Mouse (Mus musculus): ENCODE data around the gene Sec24d.

The Sec24d gene

GRCm38 (mm10) chr3:123298283-123298682 lies 31.0 kb downstream of the Sec24d start:
- no peak for DNase-seq (ENCODE audit: low spot score)

DNA sequence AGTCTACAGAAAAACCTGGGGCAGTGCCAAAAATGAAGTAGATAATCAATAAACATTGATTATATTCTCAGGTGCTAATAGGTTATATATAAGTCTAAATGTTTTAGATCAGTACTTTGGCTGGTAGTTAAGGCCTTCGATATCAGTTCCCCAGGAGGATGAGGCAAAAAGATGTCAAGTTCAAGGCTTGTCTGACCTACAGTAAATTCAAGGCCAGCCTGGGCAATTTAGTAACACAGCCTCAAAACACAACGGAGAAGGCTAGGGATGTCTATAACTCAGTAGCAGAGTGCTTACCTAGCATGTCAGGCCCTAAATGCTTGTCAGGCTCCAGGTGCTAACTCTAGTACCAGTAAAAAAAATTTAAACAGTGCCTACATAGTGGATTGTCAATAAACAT lies 34.3 kb downstream of the Sec24d start:
- no peak for DNase-seq (ENCODE audit: low spot score)

DNA sequence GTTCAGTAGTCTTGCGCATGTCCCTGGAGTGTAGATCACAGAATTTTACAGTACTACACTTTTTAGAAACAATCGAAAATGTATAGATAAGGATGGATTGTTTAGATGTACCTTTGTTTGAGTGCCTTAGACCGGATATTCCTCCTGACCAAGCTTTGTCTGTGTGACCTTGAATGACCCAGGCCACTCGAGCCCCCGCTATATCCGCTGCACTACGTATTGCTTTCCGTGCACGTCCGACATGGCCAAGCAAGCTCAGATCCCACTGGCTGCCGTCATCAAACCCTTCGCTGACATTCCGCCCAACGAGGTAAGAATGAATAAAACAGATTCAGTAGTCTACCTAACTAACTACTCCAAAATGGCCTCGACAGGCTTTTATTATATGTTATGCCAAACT lies 38.4 kb downstream of the Sec24d start:
- no peak for DNase-seq (ENCODE audit: low spot score)

DNA sequence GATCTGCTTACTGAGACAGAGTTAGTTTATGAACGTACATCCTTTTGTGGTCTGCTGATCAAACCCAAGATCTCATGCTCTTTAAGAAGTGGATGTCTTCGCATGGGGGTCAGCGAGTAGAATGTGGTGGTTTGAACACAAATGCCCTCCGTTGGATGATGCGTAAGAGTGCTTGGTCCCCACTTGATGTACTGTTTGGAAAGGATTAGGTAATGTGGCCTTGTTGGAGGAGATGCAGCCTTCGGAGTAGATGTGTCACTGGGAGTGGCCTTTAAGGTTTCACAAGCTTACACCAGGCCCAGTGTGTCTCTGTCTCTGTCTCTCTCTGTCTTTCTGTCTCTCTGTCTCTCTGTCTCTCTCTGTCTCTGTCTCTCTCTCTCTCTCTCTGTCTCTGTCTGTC lies 40.2 kb downstream of the Sec24d start:
- DNase-seq (ENCODE audit: low spot score): no peak

GRCm38 (mm10) chr3:123309141-123309540 lies 41.9 kb downstream of the Sec24d start:
- no peak for DNase-seq (ENCODE audit: low spot score)

DNA sequence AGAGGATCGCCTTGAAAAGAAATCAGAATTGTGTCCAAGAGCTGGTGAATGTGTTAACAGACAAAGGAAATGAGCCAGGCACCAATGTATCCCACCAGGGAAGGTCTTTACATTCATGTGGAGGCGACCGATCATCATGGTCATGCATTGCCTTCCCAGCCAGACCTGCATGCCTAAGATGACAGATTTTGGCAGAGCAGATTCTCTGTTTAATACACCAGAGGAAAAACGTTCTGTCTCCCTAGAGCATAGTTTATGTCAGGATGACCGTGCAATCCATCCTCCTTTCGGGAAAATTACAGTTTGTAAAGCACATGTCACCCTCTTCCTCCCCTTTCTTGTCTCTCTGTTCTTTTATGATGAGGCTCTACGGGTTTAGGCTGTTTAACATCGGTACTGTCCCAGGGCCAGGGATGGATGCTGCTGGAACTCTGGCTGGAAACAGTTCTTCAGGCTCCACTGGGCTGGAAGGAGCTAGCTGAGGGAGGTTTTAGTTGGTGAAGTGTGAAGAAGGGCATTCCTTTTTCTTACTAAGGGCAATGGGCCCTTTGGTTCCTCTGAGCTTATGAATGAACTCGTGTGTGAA lies 45.3 kb downstream of the Sec24d start:
- DNase-seq (ENCODE audit: low spot score): no peak

DNA sequence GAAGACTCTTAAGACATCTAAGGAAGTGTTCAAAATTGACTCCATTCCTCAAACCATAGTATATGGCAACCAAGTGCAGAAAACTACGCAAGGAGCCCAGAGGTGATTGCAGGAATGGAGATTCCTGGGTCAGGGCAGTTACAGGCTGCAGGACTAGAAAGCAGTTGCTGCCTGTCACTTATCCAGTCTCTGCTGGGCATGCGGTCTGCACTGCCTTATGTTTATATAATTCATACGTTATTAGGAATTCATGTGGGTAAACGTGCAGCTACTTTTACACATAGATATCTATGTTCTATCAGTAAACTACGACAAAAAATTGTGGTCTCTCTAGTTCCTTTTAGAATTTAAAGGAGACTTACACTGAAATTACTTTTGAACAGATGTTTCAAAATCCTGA lies 46.2 kb downstream of the Sec24d start:
- DNase-seq (ENCODE audit: low spot score): no peak

DNA sequence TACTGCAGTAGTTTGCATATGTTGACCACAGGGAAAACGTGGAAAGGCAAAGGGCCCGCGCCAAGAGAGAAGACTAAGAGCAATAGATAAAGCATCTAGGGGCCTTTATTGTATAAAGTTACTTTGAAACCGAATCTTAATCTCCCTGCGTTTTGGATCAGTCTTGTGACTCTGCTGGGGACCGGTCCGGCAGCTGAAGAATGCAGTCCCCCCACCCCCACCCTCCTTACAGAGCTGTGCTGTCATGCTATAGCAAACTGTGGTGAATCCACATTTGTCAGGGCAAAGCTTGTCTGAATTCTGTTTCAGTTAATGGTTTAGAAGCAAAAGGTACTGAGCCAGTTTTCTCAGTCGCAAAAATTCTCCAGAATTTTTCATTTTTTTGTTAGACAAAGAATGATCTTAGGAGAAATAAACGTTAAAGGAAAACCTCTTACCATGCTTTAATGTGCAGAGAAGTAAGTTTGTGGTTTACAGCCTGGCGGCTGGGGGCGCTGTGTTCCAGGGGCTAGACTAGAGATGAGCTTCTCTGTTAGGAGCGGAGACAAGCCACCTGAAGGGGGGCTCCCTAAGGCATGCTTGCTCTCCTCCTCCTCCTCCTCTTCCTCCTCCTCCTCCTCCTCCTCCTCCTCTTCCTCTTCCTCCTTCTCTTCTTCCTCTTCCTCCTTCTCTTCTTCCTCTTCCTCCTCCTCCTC lies 46.8 kb downstream of the Sec24d start:
- DNase-seq (ENCODE audit: low spot score): no peak

DNA sequence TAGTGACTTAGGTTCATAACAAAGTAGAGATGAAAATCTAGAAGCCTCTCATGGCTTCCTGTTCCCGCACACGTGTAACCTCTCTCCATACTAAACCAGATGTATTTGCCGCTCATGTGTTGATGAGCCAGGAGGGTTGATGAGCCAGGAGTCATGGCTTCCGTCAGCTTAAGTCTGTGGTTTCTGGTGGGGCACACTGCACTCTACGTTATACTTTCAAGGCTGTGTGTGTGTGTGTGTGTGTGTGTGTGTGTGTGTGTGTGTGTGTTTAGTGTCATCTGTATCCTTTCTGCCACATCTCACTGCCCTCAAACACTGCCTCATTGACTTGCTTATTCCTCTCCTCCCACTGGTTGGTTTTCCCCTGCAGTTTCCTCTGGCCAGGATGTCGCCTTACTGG lies 48.8 kb downstream of the Sec24d start:
- DNase-seq (ENCODE audit: low spot score): no peak

DNA sequence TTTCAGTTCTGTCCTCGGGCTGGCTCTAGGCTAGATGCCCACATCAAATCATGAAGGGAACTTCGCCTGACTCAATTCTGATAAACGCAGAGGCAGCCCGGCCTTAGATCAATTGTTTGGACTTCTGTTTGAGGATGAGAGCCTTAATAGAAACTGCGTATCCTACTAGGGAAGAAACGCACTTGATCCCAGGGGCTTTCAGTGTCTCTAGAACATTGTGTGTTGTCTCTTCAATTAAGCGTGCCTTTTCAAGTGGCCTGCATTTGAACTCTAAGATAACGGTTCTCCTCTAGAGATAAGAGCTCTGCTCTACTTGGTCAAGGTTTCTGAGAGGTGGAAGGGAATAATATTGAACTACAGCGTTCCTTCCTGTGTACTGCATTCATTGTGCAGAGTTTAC lies 49.8 kb downstream of the Sec24d start:
- no peak for DNase-seq (ENCODE audit: low spot score)

DNA sequence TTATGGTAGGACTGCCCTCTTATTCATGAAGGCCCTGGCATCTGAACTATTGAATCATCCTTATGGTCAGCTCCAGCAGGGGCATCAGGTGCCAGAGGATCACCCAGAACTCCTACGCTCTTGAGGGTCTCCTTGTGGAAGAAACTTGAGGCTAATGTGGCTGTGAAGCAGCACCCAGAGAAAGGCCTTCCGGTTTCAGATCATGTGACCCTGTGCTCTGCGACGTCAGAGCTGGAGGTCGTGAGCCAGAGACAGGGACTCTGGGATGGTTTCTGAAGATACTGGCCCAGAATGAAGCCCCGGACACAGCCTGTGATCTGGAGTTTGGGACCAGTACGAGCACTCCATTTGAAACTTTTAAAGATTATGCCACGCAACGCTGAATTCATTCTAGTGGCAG lies 53.1 kb downstream of the Sec24d start:
- no peak for DNase-seq (ENCODE audit: low spot score)

DNA sequence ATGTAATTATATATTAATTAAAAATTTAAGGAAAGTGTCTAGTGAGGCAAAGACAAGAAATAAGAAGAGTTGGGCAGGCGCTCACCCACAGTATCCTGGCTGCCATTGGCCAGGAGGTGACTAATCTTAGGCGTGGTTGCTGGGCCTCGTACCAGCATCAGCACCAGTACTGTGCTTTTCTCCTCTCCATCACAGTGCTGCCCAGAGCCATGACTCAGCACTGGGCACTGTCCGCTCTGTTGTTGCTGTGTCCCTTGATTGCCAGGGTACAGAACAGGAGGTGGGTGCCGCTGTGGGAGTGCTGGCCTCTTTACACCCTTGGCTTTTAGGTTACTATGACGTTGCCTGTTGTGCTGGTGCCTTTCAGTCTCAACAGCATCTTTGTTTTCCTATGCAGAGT lies 54.4 kb downstream of the Sec24d start:
- DNase-seq (ENCODE audit: low spot score): no peak

- DNase-seq (ENCODE audit: low spot score): no peak
These were observed 54.9 kb downstream of the Sec24d start for GRCm38 (mm10) chr3:123322147-123322546.

DNA sequence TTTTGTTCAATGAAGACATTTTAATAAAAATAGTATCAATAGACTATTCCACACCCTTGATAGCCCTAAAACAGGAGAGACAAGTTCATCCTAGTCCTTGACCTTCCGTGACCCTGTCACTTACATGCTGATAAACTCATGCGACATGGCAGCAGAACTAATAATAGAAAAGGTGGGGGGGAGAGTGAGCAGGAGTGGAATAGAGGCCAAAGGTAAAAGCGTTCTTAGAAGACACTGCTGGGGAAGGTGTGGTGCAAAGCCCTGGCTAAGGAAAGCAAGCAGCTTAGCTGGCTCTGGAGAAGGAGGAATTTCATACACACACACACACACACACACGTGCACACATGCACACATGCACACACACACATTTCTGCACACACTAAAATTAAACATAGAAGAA lies 57.1 kb downstream of the Sec24d start:
- DNase-seq (ENCODE audit: low spot score): no peak

DNA sequence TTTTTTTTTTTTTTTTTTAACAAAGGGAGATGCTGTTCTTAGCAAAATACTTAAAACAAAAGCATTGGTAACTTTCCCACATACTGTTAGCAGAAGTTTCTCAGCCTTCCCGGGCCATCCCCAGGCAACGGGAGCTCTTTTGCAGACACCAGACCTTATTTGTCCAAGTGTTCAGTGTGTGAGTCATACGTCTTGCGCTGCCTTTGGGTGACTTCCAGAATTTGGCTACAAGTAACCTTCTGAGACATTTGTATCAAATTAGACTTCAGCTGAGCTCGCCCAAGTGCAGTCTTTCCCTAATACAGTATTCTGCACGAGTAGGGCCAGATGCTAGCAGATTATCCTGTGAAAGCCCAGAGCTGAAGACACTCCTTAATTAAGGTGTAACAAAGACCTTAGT lies 62.0 kb downstream of the Sec24d start:
- DNase-seq (ENCODE audit: low spot score): no peak

- no peak for DNase-seq (ENCODE audit: low spot score)
These were observed 63.0 kb downstream of the Sec24d start for GRCm38 (mm10) chr3:123330221-123330620.

GRCm38 (mm10) chr3:123332330-123333054 lies 65.2 kb downstream of the Sec24d start:
- no peak for DNase-seq (ENCODE audit: low spot score)

- no peak for DNase-seq (ENCODE audit: low spot score)
These were observed 65.8 kb downstream of the Sec24d start for GRCm38 (mm10) chr3:123333055-123333424.

- no peak for DNase-seq (ENCODE audit: low spot score)
These were observed 67.7 kb downstream of the Sec24d start for GRCm38 (mm10) chr3:123334947-123335346.

GRCm38 (mm10) chr3:123335480-123335879 lies 68.2 kb downstream of the Sec24d start:
- DNase-seq (ENCODE audit: low spot score): no peak

DNA sequence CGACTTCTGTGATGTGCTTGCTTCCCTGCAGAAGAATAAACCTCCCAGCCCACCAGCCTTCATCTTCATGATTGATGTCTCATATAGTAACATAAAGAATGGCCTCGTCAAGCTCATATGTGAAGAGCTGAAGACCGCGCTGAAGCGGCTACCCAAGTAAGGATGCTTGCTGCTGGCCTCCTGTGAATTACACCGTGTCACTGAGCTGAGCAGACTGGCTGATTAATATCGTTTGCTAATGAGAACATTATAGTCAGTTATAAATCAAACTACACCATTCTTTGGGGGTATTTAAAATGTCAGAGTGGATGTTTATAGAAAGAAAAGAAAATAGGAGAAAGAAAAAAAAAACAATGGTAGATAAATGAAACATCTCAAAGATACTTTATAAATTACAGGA lies 69.2 kb downstream of the Sec24d start:
- no peak for DNase-seq (ENCODE audit: low spot score)

GRCm38 (mm10) chr3:123336951-123337350 lies 69.7 kb downstream of the Sec24d start:
- DNase-seq (ENCODE audit: low spot score): no peak

GRCm38 (mm10) chr3:123337853-123338252 lies 70.6 kb downstream of the Sec24d start:
- no peak for DNase-seq (ENCODE audit: low spot score)

All from spleen, adult 12 weeks (tissue).